Comparison of ENCODE assay signal across 27 mouse cellular contexts in the genomic region with DNA sequence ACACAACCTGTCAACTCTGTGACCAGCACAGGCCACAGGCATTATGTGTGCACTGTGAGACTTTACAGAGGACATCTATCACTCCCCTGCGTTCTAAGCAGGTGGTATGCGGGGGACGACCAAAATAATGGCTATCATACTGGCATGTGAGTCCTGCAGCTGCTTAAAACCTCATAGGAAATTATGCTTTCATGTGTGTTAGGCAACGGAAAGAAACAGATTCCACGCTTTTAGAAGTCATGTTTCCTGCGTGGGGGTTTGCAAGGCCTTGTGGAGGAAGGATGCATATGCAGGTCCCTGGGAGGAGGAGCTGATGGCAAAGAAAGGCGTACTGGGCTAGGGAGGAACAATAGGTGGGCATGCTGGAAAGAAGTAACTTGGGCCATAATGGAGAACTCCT.
DNase-seq lines count a peak whose midpoint lies in the region; ATAC-seq and TF ChIP-seq lines count a peak whose summit lies in the region.
"Had no signal": no experiment of that assay in that cellular context is flagged by ENCODE, and none has a peak within 500 bp of the region (broad histone marks: within the 10 kb centered on the region; RNA-seq: fewer than 3 reads in every experiment).

No protein-coding gene starts in this region.

- no peak for ATAC-seq in hindbrain, embryonic 12.5 days (ENCODE audit: low FRiP score)
- no peak for ATAC-seq in hindbrain, embryonic 11.5 days (ENCODE audit: low FRiP score)
- no peak for ATAC-seq in cerebellum, adult (ENCODE audit: insufficient number of reproducible peaks, low FRiP score, low TSS enrichment)
- ATAC-seq: activated CD4-positive, CD25-positive, alpha-beta regulatory T cell, adult 4 months; inflammation-experienced regulatory T-cells, adult 6 months had no signal

- no peak overlapping the region for H3K4me3 ChIP-seq in hindbrain, embryonic 12.5 days
- no peak overlapping the region for H3K4me3 ChIP-seq in hindbrain, embryonic 11.5 days (ENCODE audit: low read depth, low read length)
- H3K4me3 ChIP-seq in left cerebral cortex, adult 2 months, result no peak overlapping the region
- H3K4me3 ChIP-seq in thymus, adult 2 months (ENCODE audit: control insufficient read depth, insufficient read depth, low read length), result no peak overlapping the region
- H3K4me3 ChIP-seq: embryonic facial prominence, embryonic 12.5 days; erythroblast, embryonic 14.5 days; forebrain, embryonic 12.5 days; heart, embryonic 10.5 days; hindbrain, embryonic 10.5 days; liver, embryonic 13.5 days; midbrain, embryonic 12.5 days had no signal

- 54% methylated on average over 7 of the region's 7 CpGs for WGBS in hindbrain, embryonic 12.5 days
- 50% methylated on average over 7 of the region's 7 CpGs for WGBS in hindbrain, embryonic 11.5 days
- 21% methylated on average over 7 of the region's 7 CpGs for WGBS in thymus, adult 2 months

- H3K9ac ChIP-seq in hindbrain, embryonic 12.5 days, result no peak overlapping the region
- no peak overlapping the region for H3K9ac ChIP-seq in hindbrain, embryonic 11.5 days (ENCODE audit: low read depth, low read length)
- H3K9ac ChIP-seq: embryonic facial prominence, embryonic 12.5 days; forebrain, embryonic 12.5 days; liver, embryonic 13.5 days; midbrain, embryonic 12.5 days had no signal

- intact Hi-C loops in left cerebral cortex, adult 2 months (cut with DNase I), result no loop called here
- intact Hi-C loops in left cerebral cortex, postnatal 4 days (cut with DNase I), result no loop called here

- TF ChIP-seq POLR2A in thymus, adult 2 months (IDR thresholded peaks at IDR 0.05; ENCODE audit: control insufficient read depth, extremely low read depth, insufficient read depth, low read length, poor library complexity), result no peak

- peak overlapping the region; percentile 25; the same call in 1 of the 2 replicates for H3K27ac ChIP-seq in hindbrain, embryonic 12.5 days
- no peak overlapping the region for H3K27ac ChIP-seq in hindbrain, embryonic 11.5 days (ENCODE audit: low read depth, low read length)
- peak overlapping the region; percentile 47; the same call in 1 of the 2 replicates for H3K27ac ChIP-seq in left cerebral cortex, adult 2 months
- no peak overlapping the region for H3K27ac ChIP-seq in thymus, adult 2 months (ENCODE audit: control insufficient read depth, insufficient read depth, low read length)
- H3K27ac ChIP-seq: embryonic facial prominence, embryonic 12.5 days; forebrain, embryonic 12.5 days; heart, embryonic 10.5 days; hindbrain, embryonic 10.5 days; kidney, postnatal 0 days; liver, embryonic 13.5 days; midbrain, embryonic 12.5 days had no signal

- H3K4me1 ChIP-seq in hindbrain, embryonic 12.5 days, result 0 out of 2 replicates have a peak, but pooled peaks cover 7% of the 10 kb centered on the region
- H3K4me1 ChIP-seq in hindbrain, embryonic 11.5 days (replicated peaks; ENCODE audit: control insufficient read depth, insufficient read depth, low read length), result no peaks in the 10 kb centered on the region
- peaks cover 6% of the 10 kb centered on the region; the same call in 1 of the 2 replicates for H3K4me1 ChIP-seq in thymus, adult 2 months (replicated peaks; ENCODE audit: control insufficient read depth, insufficient read depth, low read length)
- H3K4me1 ChIP-seq: midbrain, embryonic 12.5 days had no signal

- peak; percentile 13 for TF ChIP-seq CTCF in left cerebral cortex, adult 2 months (IDR thresholded peaks at IDR 0.05)
- TF ChIP-seq CTCF in thymus, adult 2 months (IDR thresholded peaks at IDR 0.05; ENCODE audit: borderline replicate concordance, control insufficient read depth, extremely low read depth, insufficient read depth, low read length, poor library complexity), result no peak

- no peak for DNase-seq in hindbrain, embryonic 11.5 days (ENCODE audit: low spot score)
- DNase-seq in left cerebral cortex, adult 2 months (ENCODE audit: extremely low spot score in 1 of 2, low spot score in 2 of 2), result no peak
- no peak for DNase-seq in left cerebral cortex, postnatal 4 days
- DNase-seq in A20 (ENCODE audit: low read depth, low spot score), result peak; percentile 43
- DNase-seq in brain, adult 2 months (ENCODE audit: low read depth, low spot score), result peak; percentile 64
- no peak for DNase-seq in thymus, adult 2 months
- DNase-seq: adrenal gland, adult 8-10 months; B cell, adult 2 months; cerebellum, postnatal 25 days; gastrocnemius, postnatal 10 days; heart, postnatal 10 days; kidney, adult 2 months; liver, embryonic 13.5 days; lung, adult 2 months; lung, postnatal 14 days; thymus, postnatal 36 days had no signal

- H3K4me2 ChIP-seq in hindbrain, embryonic 12.5 days (replicated peaks), result no peak overlapping the region
- H3K4me2 ChIP-seq in hindbrain, embryonic 11.5 days (replicated peaks; ENCODE audit: low read depth, low read length), result no peak overlapping the region
- H3K4me2 ChIP-seq: embryonic facial prominence, embryonic 12.5 days; forebrain, embryonic 12.5 days; liver, embryonic 13.5 days; midbrain, embryonic 12.5 days had no signal

- peaks cover 19% of the 10 kb centered on the region; the same call in 1 of the 2 replicates for H3K36me3 ChIP-seq in hindbrain, embryonic 12.5 days
- H3K36me3 ChIP-seq in hindbrain, embryonic 11.5 days (ENCODE audit: control insufficient read depth, insufficient read depth, low read length), result no peaks in the 10 kb centered on the region
- H3K36me3 ChIP-seq in thymus, adult 2 months (ENCODE audit: control insufficient read depth, insufficient read depth, low read length), result peaks cover 13% of the 10 kb centered on the region; the same call in 1 of the 2 replicates

- H3K9me3 ChIP-seq in hindbrain, embryonic 12.5 days (replicated peaks), result no peaks in the 10 kb centered on the region
- H3K9me3 ChIP-seq in hindbrain, embryonic 11.5 days (ENCODE audit: control insufficient read depth, low read length), result no peaks in the 10 kb centered on the region
- H3K9me3 ChIP-seq: embryonic facial prominence, embryonic 12.5 days; forebrain, embryonic 12.5 days; heart, embryonic 10.5 days; hindbrain, embryonic 10.5 days; liver, embryonic 13.5 days; midbrain, embryonic 12.5 days had no signal

- H3K27me3 ChIP-seq in hindbrain, embryonic 12.5 days, result no peaks in the 10 kb centered on the region
- no peaks in the 10 kb centered on the region for H3K27me3 ChIP-seq in hindbrain, embryonic 11.5 days (ENCODE audit: control insufficient read depth, insufficient read depth, low read length)
- no peaks in the 10 kb centered on the region for H3K27me3 ChIP-seq in thymus, adult 2 months (ENCODE audit: control insufficient read depth, insufficient read depth, low read length)
- H3K27me3 ChIP-seq: embryonic facial prominence, embryonic 12.5 days; forebrain, embryonic 12.5 days; liver, embryonic 13.5 days; midbrain, embryonic 12.5 days had no signal

Comparison
In these comparisons a context has a peak if more than half of its experiments do, and no peak if none do; other contexts are left out.
1. H3K27ac ChIP-seq: peak in hindbrain, embryonic 12.5 days (single experiment) and left cerebral cortex, adult 2 months (single experiment); none in hindbrain, embryonic 11.5 days (single experiment) and thymus, adult 2 months (single experiment).
2. DNase-seq: peak in A20 (single experiment) and brain, adult 2 months (single experiment); none in hindbrain, embryonic 11.5 days (single experiment), left cerebral cortex, adult 2 months (0 of 2), left cerebral cortex, postnatal 4 days (single experiment) and thymus, adult 2 months (single experiment).